Mouse (Mus musculus) heart, embryonic 10.5 days (tissue): ENCODE data around the gene Alpk1. TPM values are rescaled to one million over a fixed set of nuclear protein-coding genes. Genes with fewer than 3 reads are reported as not detected.
A peak's percentile ranks its signal among the peaks of the same experiment; 100 is the strongest.

ENCODE experiments used
- DNase-seq: peaks from one replicate; pipeline ENCODE4 v3.0.0-alpha.2; 2017; ENCODE audit warnings: low spot score
- H3K27ac ChIP-seq: fragments of 300-500 bp; sonication (generic); 2 replicates; pipeline ENCODE4 v1.5.1; 2016; ENCODE audit warnings: mild to moderate bottlenecking
- H3K27me3 ChIP-seq: fragments of 300-500 bp; sonication (generic); 2 replicates; pipeline ENCODE4 v1.6.1; 2016; ENCODE audit warnings: mild to moderate bottlenecking; ENCODE audit not compliant: poor library complexity, insufficient read depth, severe bottlenecking
- H3K36me3 ChIP-seq: fragments of 300-500 bp; sonication (generic); 2 replicates; pipeline ENCODE4 v1.6.1; 2016; ENCODE audit warnings: mild to moderate bottlenecking, moderate library complexity
- H3K4me1 ChIP-seq: fragments of 300-500 bp; sonication (generic); 2 replicates; pipeline ENCODE4 v1.6.1; 2016; ENCODE audit warnings: mild to moderate bottlenecking
- H3K4me3 ChIP-seq: fragments of 300-500 bp; sonication (generic); 2 replicates; pipeline ENCODE4 v1.5.1; 2016; ENCODE audit warnings: mild to moderate bottlenecking, moderate library complexity
- H3K9me3 ChIP-seq: fragments of 300-500 bp; sonication (generic); 2 replicates; pipeline ENCODE4 v1.6.1; 2016; ENCODE audit warnings: mild to moderate bottlenecking, moderate library complexity
- WGBS: fragments of 180-500 bp; shearing (Covaris S2); methylation state at CpG from one replicate; pipeline ENCODE4 v1.1.7; 2016; 5-methylcytosine and 5-hydroxymethylcytosine counted together
- polyA plus RNA-seq: library from polyadenylated mRNA; unstranded; fragments of >200 nt; fragmentation: Nextera tagmentation; extraction: Ambion mirVana; gene quantifications from 2 replicates; pipeline ENCODE4 v1.2.1, GENCODE M21; 2016

Gene Alpk1
- polyA plus RNA-seq, 1 experiment from 2014 or later = 0.92 TPM

GRCm38 (mm10) chr3:127720050-127720449 lies 60.3 kb downstream of the Alpk1 start:
- H3K4me3 ChIP-seq = no peak overlapping the region
- H3K27me3 ChIP-seq = no peaks in the 10 kb centered on the region
- 83% methylated on average over 6 of the region's 6 CpGs for WGBS
- peaks cover 10% of the 10 kb centered on the region for H3K4me1 ChIP-seq
- H3K27ac ChIP-seq = no peak overlapping the region
- no peak for DNase-seq
- H3K9me3 ChIP-seq = no peaks in the 10 kb centered on the region
- H3K36me3 ChIP-seq = no peaks in the 10 kb centered on the region

DNA sequence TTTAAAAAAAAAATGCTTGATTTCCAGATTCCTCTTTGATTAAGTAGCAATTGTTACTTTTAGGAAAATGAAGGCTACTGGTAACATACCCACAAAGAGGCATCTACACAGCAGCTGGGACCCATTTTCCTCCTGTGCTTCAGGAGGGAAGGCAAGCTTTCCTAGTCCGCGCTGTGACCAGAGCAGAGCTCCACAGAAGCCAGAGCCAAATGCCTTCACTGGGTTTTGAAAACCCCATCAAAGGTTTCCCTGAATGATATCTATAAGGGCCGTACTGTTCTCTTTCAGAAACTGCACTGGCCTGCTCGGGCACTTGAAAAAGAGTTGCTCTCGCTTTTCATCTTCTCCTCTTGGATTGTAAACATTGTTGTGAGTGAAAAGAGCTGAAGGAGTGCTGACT lies 60.7 kb downstream of the Alpk1 start:
- 61% methylated on average over 5 of the region's 5 CpGs for WGBS

GRCm38 (mm10) chr3:127716759-127717158 lies 63.6 kb downstream of the Alpk1 start:
- Histone ChIP-seq H3K36me3 (no peaks in the 10 kb centered on the region), H3K9me3 (no peaks in the 10 kb centered on the region), H3K27ac (no peak overlapping the region), H3K27me3 (no peaks in the 10 kb centered on the region), H3K4me3 (no peak overlapping the region), H3K4me1 (0 out of 2 replicates have a peak, but pooled peaks cover 3% of the 10 kb centered on the region)
- no peak for DNase-seq
- 30% methylated on average over 2 of the region's 2 CpGs for WGBS

More for the DNA sequence above, 60.7 kb downstream of the Alpk1 start:
- no peak for DNase-seq
- Histone ChIP-seq H3K4me1 (peaks cover 9% of the 10 kb centered on the region), H3K27me3 (no peaks in the 10 kb centered on the region), H3K27ac (no peak overlapping the region), H3K36me3 (no peaks in the 10 kb centered on the region), H3K9me3 (no peaks in the 10 kb centered on the region), H3K4me3 (no peak overlapping the region)

GRCm38 (mm10) chr3:127713112-127713511 lies 67.2 kb downstream of the Alpk1 start:
- 74% methylated on average over 9 of the region's 9 CpGs for WGBS
- Histone ChIP-seq H3K27me3 (no peaks in the 10 kb centered on the region), H3K4me1 (0 out of 2 replicates have a peak, but pooled peaks cover 3% of the 10 kb centered on the region), H3K4me3 (no peak overlapping the region), H3K36me3 (no peaks in the 10 kb centered on the region), H3K9me3 (no peaks in the 10 kb centered on the region), H3K27ac (no peak overlapping the region)
- no peak for DNase-seq

DNA sequence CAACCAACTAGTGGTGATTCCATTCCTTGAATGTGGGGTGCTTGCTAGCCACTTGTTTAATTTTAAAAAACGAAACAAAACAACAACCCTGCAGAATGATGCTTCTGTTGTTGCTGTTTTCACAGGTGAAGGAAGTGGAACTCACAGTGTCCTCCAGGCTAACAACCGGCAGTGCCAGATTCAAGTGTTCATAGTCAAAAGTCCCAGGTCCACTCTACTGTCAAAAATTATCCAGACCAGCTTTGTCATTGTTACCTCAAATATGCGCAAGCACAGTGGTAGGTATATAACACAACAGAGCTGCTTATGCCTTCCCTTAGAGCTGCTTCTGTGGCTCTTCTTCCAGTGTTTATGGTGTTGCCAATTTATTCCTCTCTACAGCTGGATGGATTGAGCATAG lies 68.8 kb downstream of the Alpk1 start:
- Histone ChIP-seq H3K36me3 (no peaks in the 10 kb centered on the region), H3K4me1 (no peaks in the 10 kb centered on the region), H3K4me3 (no peak overlapping the region), H3K9me3 (no peaks in the 10 kb centered on the region), H3K27me3 (peaks cover 7% of the 10 kb centered on the region), H3K27ac (no peak overlapping the region)
- WGBS = 81% methylated on average over 3 of the region's 3 CpGs
- no peak for DNase-seq

GRCm38 (mm10) chr3:127707089-127707485 lies 73.2 kb downstream of the Alpk1 start:
- Histone ChIP-seq H3K27ac (no peak overlapping the region), H3K27me3 (peaks cover 11% of the 10 kb centered on the region), H3K9me3 (no peaks in the 10 kb centered on the region), H3K4me1 (0 out of 2 replicates have a peak, but pooled peaks cover 5% of the 10 kb centered on the region), H3K4me3 (no peak overlapping the region), H3K36me3 (no peaks in the 10 kb centered on the region)
- 75% methylated on average over 5 of the region's 5 CpGs for WGBS
- no peak for DNase-seq

GRCm38 (mm10) chr3:127706445-127707088 lies 73.8 kb downstream of the Alpk1 start:
- WGBS = 76% methylated on average over 8 of the region's 8 CpGs
- Histone ChIP-seq H3K4me1 (0 out of 2 replicates have a peak, but pooled peaks cover 5% of the 10 kb centered on the region), H3K27me3 (peaks cover 11% of the 10 kb centered on the region), H3K27ac (no peak overlapping the region), H3K36me3 (no peaks in the 10 kb centered on the region), H3K4me3 (peak overlapping the region; percentile 49; the same call in 1 of the 2 replicates), H3K9me3 (no peaks in the 10 kb centered on the region)
- DNase-seq = no peak

- peak; percentile 78 for DNase-seq
Observed at GRCm38 (mm10) chr3:127705515-127706444, 74.5 kb downstream of the Alpk1 start.

GRCm38 (mm10) chr3:127705139-127705514 lies 75.2 kb downstream of the Alpk1 start:
- no peak for DNase-seq
- Histone ChIP-seq H3K9me3 (no peaks in the 10 kb centered on the region), H3K36me3 (no peaks in the 10 kb centered on the region), H3K4me1 (0 out of 2 replicates have a peak, but pooled peaks cover 5% of the 10 kb centered on the region), H3K27ac (no peak overlapping the region), H3K27me3 (peaks cover 11% of the 10 kb centered on the region), H3K4me3 (peak overlapping the region; percentile 49)
- 74% methylated on average over 11 of the region's 11 CpGs for WGBS

More at GRCm38 (mm10) chr3:127705515-127706444, 74.5 kb downstream of the Alpk1 start:
- 0 out of 2 replicates have a peak, but pooled peaks cover 5% of the 10 kb centered on the region for H3K4me1 ChIP-seq
- 25% methylated on average over 30 of the region's 30 CpGs for WGBS
- peak overlapping the region; percentile 49 for H3K4me3 ChIP-seq
- no peaks in the 10 kb centered on the region for H3K36me3 ChIP-seq
- peaks cover 11% of the 10 kb centered on the region for H3K27me3 ChIP-seq
- no peak overlapping the region for H3K27ac ChIP-seq
- H3K9me3 ChIP-seq = no peaks in the 10 kb centered on the region

GRCm38 (mm10) chr3:127701196-127701825 lies 79.0 kb downstream of the Alpk1 start:
- no peak for DNase-seq
- H3K4me3 ChIP-seq = no peak overlapping the region
- 73% methylated on average over 4 of the region's 4 CpGs for WGBS
- no peak overlapping the region for H3K27ac ChIP-seq
- no peaks in the 10 kb centered on the region for H3K9me3 ChIP-seq
- H3K27me3 ChIP-seq = peaks cover 16% of the 10 kb centered on the region
- H3K36me3 ChIP-seq = no peaks in the 10 kb centered on the region
- H3K4me1 ChIP-seq = 0 out of 2 replicates have a peak, but pooled peaks cover 5% of the 10 kb centered on the region

DNA sequence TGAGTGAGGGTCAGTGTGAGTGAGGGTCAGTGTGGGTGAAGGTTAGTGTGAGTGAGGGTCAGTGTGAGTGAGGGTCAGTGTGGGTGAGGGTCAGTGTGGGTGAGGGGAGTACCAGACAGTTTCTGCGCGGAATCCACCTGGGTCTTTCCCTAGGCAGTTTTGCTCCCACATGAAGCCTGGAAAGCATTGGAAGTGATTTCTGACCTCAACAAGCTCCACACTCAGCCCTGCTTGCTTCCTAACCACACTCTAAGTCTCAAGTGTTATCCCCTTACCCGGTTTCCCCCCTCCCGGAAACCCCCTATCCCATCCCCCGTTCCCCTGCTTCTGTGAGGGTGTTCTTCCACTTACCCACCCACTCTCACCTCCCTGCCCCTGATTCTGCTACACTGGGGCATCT lies 81.7 kb downstream of the Alpk1 start:
- 86% methylated on average over 5 of the region's 5 CpGs for WGBS
- no peaks in the 10 kb centered on the region for H3K9me3 ChIP-seq
- H3K27me3 ChIP-seq = peaks cover 40% of the 10 kb centered on the region
- DNase-seq = no peak
- H3K27ac ChIP-seq = no peak overlapping the region
- H3K36me3 ChIP-seq = no peaks in the 10 kb centered on the region
- H3K4me1 ChIP-seq = peaks cover 6% of the 10 kb centered on the region
- H3K4me3 ChIP-seq = no peak overlapping the region

- H3K9me3 ChIP-seq = no peaks in the 10 kb centered on the region
- no peak overlapping the region for H3K27ac ChIP-seq
- H3K4me3 ChIP-seq = no peak overlapping the region
- DNase-seq = no peak
- H3K27me3 ChIP-seq = peaks cover 55% of the 10 kb centered on the region
- no peaks in the 10 kb centered on the region for H3K36me3 ChIP-seq
- 76% methylated on average over 11 of the region's 11 CpGs for WGBS
- H3K4me1 ChIP-seq = peaks cover 6% of the 10 kb centered on the region
Observed at GRCm38 (mm10) chr3:127696541-127696940, 83.8 kb downstream of the Alpk1 start.
